Mouse (Mus musculus): ENCODE results near the gene Gls2. TPM values are rescaled to one million over a fixed set of nuclear protein-coding genes. Genes with fewer than 3 reads are reported as not detected.

Gls2 gene
- polyA plus RNA-seq, 1 experiment = 1.5 TPM

DNA sequence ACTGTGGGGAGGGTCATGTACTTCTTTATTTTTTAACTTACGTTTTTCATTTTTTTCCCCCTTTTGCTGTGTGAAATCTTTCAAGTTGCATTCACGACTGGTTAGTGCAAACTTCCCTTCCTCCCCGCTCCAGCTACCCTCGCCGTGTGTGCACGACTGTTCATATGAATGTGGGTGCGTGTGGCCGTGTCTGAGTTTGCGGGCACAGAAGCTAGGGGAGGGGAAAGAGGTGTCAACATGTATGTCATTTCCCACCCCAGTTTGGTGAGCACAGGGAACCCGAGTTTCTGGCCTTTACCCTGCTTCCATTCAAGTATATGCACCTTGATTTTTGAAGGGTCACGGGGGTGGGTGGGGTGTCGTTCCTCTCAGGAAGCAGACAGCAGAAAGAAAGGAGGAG, 36.3 kb downstream of the Gls2 start:
- TF ChIP-seq POLR2A (IDR thresholded peaks at IDR 0.05; ENCODE audit: borderline replicate concordance, extremely low read depth, low read depth, low read length) (no peak), CTCF (IDR thresholded peaks at IDR 0.05; ENCODE audit: insufficient read depth, low read length) (no peak)
- H3K4me1 ChIP-seq (ENCODE audit: control insufficient read depth, insufficient read depth, low read length) = no peaks in the 10 kb centered on the region
- WGBS = 74% methylated on average over 12 of the region's 12 CpGs
- no peak overlapping the region for H3K4me3 ChIP-seq (replicated peaks; ENCODE audit: extremely low read depth, low read depth, low read length)
- no peak for DNase-seq

DNA sequence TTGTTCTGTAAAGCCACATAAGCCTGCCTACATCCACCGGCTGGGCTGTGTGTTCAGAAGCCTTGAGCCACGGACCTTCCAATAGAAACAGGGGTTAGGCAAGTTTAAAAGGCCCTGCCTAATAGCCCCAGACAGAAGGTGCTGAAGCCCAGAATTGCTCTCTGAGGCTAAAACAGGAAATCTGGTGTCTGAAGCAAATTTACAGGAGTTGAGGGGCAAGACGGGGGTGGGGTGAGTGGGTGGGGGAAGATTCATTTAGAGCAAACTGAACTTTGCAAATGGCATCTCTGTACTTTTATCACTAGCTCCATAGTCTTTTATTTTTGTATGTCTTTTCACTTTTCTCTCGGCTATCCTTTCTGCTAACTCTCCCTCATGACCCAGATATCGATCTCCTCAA, 36.9 kb downstream of the Gls2 start:
- no peaks in the 10 kb centered on the region for H3K4me1 ChIP-seq (ENCODE audit: control insufficient read depth, insufficient read depth, low read length)
- TF ChIP-seq CTCF (IDR thresholded peaks at IDR 0.05; ENCODE audit: insufficient read depth, low read length) = no peak
- no peak for TF ChIP-seq POLR2A (IDR thresholded peaks at IDR 0.05; ENCODE audit: borderline replicate concordance, extremely low read depth, low read depth, low read length)
- DNase-seq = no peak
- 6% methylated on average over 5 of the region's 5 CpGs for WGBS
- H3K4me3 ChIP-seq (replicated peaks; ENCODE audit: extremely low read depth, low read depth, low read length) = peak overlapping the region; percentile 58

DNA sequence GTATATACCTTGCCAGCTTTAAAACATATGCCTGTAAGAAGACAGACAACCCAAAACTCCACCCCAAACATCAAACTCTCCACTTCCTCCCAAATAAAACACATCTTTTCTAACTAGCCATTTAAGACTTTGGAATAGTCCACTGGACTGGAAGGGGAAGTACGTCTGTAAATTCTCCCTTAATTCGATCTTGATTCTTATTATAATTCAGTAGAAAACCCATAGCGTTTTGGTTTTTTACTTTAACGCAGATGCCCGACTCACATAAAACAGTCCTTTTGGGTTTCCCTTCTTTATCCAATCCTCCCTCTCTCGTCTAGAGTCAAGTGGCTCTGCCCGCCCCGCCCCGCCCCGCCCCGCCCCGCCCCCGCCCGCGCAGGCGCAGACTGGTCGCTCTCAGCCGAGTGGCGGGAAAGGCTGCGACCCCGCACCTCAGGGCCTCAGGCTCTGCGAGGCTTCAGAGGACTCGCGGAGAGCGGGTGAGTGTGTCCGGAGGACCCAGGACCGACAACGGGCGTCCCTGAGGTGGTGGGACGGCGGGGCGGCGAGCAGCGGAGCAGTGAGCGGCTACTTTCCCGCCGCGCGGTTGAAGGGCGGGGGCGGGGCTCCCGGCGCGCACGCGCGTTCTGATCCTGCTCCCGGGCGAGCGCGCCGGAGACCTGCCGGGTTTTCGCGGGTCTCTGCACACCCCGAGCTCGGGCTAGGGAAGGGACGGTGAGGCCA, 37.6 kb downstream of the Gls2 start, which contains the start of gene Timeless:
Gene Timeless, plus strand, starts transcription at position 369 of the 723 bp plus-strand sequence.
- no peak for TF ChIP-seq CTCF (IDR thresholded peaks at IDR 0.05; ENCODE audit: insufficient read depth, low read length)
- peak; percentile 87; the same call in 1 of the 2 replicates for TF ChIP-seq POLR2A (IDR thresholded peaks at IDR 0.05; ENCODE audit: borderline replicate concordance, extremely low read depth, low read depth, low read length)
- DNase-seq = peak; percentile 95
- Histone ChIP-seq H3K4me3 (replicated peaks; ENCODE audit: extremely low read depth, low read depth, low read length) (peak within 1 kb of the TSS; percentile 96), H3K4me1 (ENCODE audit: control insufficient read depth, insufficient read depth, low read length) (no peaks in the 10 kb centered on the region)
- under 1% methylated on average over 58 of the region's 58 CpGs for WGBS

DNA sequence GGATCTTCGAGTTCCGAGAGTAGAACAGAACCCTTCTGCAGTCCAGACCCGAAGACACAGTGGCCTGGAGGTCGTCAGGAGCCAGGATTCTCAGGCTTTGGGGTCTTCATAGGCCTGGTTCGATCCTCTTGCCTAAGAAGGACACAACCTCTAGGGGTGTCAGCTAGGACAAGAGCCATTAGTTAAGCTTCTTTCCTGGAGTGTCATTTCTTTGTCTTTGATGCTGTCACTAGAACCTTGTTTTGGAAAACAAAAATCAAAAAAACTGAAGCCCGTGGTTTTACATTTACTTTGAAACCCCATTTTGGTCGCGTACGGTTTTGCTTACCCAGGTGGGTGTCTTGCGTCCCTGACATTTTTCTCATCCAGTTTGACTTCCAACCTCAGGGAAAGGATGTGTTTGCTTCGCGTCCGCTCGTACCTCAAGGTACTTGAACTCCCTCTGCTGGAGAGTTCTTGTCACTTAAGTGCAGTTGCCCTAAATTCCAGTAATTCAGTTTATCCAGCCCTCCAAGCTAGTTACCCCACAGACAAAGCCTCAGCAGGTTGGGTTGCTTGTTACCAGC, 38.2 kb downstream of the Gls2 start:
- peak overlapping the region; percentile 96 for H3K4me3 ChIP-seq (replicated peaks; ENCODE audit: extremely low read depth, low read depth, low read length)
- peak; percentile 59 for TF ChIP-seq CTCF (IDR thresholded peaks at IDR 0.05; ENCODE audit: insufficient read depth, low read length)
- no peak for TF ChIP-seq POLR2A (IDR thresholded peaks at IDR 0.05; ENCODE audit: borderline replicate concordance, extremely low read depth, low read depth, low read length)
- no peaks in the 10 kb centered on the region for H3K4me1 ChIP-seq (ENCODE audit: control insufficient read depth, insufficient read depth, low read length)
- DNase-seq = peak; percentile 51
- WGBS = under 1% methylated on average over 14 of the region's 14 CpGs

DNA sequence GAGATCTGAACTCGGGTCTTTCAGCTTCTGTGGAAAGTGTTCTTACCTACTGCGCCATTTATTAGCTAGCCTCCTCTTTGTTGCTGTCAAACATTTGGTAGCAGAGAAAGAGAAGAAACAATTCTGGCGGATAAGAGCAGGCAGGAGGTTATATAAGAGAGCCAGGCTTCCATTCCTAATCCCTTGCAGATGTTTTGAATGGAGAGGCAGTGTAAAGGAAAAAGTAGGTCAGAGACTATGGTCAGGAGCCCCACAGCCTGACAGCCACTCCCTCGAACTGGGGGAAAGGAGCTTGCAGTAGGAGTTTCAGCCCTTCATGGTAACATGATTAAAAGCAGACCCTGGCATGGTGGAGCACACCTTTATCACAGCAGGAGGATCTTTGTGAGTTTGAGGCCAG, 42.1 kb downstream of the Gls2 start:
- Histone ChIP-seq H3K4me3 (replicated peaks; ENCODE audit: extremely low read depth, low read depth, low read length) (no peak overlapping the region), H3K4me1 (ENCODE audit: control insufficient read depth, insufficient read depth, low read length) (no peaks in the 10 kb centered on the region)
- no peak for TF ChIP-seq POLR2A (IDR thresholded peaks at IDR 0.05; ENCODE audit: borderline replicate concordance, extremely low read depth, low read depth, low read length)
- TF ChIP-seq CTCF (IDR thresholded peaks at IDR 0.05; ENCODE audit: insufficient read depth, low read length) = no peak
- WGBS = 79% methylated on average over 4 of the region's 4 CpGs
- no peak for DNase-seq

DNA sequence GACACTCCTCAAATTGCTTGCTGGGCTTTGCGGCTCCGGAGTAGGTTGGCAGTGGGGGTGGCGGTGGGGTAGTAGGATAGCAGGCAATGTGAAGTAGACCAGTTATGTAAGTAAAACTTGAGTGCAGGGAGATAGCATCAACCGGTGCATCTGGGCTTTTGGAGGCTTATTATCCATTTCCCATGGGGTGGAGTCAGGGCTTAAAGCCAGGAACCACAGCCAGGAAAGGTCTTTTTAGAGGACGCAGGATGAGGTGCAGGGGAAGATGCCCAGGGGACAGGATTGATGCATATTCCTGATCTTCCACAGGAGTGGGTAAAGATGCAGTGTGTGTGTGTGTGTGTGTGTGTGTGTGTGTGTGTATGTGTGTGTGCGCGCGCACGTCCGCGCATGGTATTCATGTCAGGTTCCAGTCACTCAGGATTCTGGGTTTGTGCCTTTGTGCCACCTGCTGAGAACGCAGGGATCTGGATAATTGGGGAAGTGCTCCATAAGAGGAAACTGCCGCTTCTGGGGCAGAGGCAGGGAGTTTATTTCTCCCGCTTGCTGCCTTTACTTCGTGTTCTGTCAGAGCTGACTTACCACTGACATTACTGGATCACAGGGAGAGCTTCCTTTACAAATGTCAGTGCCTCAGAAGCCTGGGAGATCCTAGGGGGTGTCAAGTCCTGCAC, 43.7 kb downstream of the Gls2 start:
- H3K4me3 ChIP-seq (replicated peaks; ENCODE audit: extremely low read depth, low read depth, low read length) = no peak overlapping the region
- no peak for TF ChIP-seq CTCF (IDR thresholded peaks at IDR 0.05; ENCODE audit: insufficient read depth, low read length)
- no peak for TF ChIP-seq POLR2A (IDR thresholded peaks at IDR 0.05; ENCODE audit: borderline replicate concordance, extremely low read depth, low read depth, low read length)
- no peak for DNase-seq
- 56% methylated on average over 15 of the region's 15 CpGs for WGBS
- H3K4me1 ChIP-seq (ENCODE audit: control insufficient read depth, insufficient read depth, low read length) = no peaks in the 10 kb centered on the region

DNA sequence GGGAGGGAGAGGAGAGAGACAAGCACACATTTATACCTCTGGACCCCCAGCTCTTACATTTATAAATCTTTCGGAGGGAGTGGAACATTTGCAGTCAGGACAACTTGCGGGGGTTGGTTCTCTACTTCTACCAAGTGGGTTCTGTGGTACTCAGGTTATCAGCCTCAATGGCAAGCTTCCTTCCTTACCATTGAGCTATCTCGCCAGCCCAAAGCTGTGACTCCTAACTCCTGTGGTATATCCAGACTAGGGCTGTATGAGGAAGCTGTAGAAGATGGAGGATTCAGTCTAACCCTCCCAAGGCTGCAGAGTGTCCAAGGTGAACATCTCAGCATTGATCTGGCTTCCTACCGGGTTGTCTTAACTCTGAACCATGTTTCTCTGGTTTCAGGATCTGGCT, 44.9 kb downstream of the Gls2 start:
- H3K4me3 ChIP-seq (replicated peaks; ENCODE audit: extremely low read depth, low read depth, low read length) = no peak overlapping the region
- WGBS = 91% methylated on average over 4 of the region's 4 CpGs
- TF ChIP-seq CTCF (IDR thresholded peaks at IDR 0.05; ENCODE audit: insufficient read depth, low read length) = no peak
- TF ChIP-seq POLR2A (IDR thresholded peaks at IDR 0.05; ENCODE audit: borderline replicate concordance, extremely low read depth, low read depth, low read length) = no peak
- DNase-seq = no peak
- H3K4me1 ChIP-seq (ENCODE audit: control insufficient read depth, insufficient read depth, low read length) = no peaks in the 10 kb centered on the region

DNA sequence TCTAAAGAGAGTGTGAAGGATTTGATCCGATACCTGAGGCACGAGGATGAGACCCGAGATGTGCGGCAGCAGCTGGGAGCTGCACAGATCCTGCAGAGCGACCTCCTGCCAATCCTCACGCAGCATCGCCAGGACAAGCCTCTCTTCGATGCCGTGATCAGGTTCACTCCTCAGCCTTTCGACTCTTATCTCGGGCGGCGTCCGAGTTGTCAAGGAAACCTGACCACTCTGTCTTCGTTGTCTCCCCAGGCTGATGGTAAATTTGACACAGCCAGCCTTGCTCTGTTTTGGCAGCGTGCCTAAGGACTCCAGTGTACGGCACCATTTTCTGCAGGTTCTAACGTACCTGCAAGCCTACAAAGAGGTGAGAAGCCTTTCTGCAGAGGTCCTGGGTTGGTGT, 45.9 kb downstream of the Gls2 start:
- WGBS = 86% methylated on average over 18 of the region's 18 CpGs
- TF ChIP-seq CTCF (IDR thresholded peaks at IDR 0.05; ENCODE audit: insufficient read depth, low read length) = no peak
- TF ChIP-seq POLR2A (IDR thresholded peaks at IDR 0.05; ENCODE audit: borderline replicate concordance, extremely low read depth, low read depth, low read length) = no peak
- Histone ChIP-seq H3K4me3 (replicated peaks; ENCODE audit: extremely low read depth, low read depth, low read length) (no peak overlapping the region), H3K4me1 (ENCODE audit: control insufficient read depth, insufficient read depth, low read length) (no peaks in the 10 kb centered on the region)
- no peak for DNase-seq

DNA sequence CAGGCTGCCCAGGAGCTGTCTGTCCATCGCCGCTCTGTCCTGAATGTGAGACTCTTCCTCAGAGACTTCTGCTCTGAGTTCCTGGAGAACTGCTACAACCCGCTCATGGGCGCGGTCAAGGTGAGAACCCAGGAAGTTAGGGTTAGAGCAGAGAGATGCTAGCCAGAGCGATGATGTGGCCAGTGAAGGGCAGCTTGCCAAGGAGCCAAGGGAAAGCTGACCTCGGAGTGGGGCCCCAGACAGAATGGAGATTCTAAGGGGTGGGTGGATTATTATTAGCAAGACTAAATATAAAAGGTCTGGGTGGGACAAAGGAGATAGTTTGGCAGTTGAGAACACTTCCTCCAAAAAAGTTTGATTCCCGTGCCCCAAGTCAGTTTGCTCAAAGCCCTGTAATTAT, 49.0 kb downstream of the Gls2 start:
- Histone ChIP-seq H3K4me3 (replicated peaks; ENCODE audit: extremely low read depth, low read depth, low read length) (no peak overlapping the region), H3K4me1 (ENCODE audit: control insufficient read depth, insufficient read depth, low read length) (0 out of 2 replicates have a peak, but pooled peaks cover 2% of the 10 kb centered on the region)
- WGBS = 73% methylated on average over 8 of the region's 8 CpGs
- TF ChIP-seq CTCF (IDR thresholded peaks at IDR 0.05; ENCODE audit: insufficient read depth, low read length) = no peak
- TF ChIP-seq POLR2A (IDR thresholded peaks at IDR 0.05; ENCODE audit: borderline replicate concordance, extremely low read depth, low read depth, low read length) = no peak
- no peak for DNase-seq

Measured in lung, adult 2 months (tissue).